Mouse (Mus musculus): ENCODE results near the gene Pnpla8. TPM values are rescaled to one million over a fixed set of nuclear protein-coding genes. Genes with fewer than 3 reads are reported as not detected.
A peak's percentile ranks its signal among the peaks of the same experiment; 100 is the strongest.

Pnpla8 gene
- polyA plus RNA-seq, 2 experiments: 29.6 to 63.8 TPM

- Histone ChIP-seq H3K36me3 (ENCODE audit: control insufficient read depth, insufficient read depth, low read length) (no peaks in the 10 kb centered on the region), H3K4me2 (replicated peaks; ENCODE audit: low read depth, low read length, severe bottlenecking) (peak overlapping the region; percentile 99), H3K27me3 (ENCODE audit: control insufficient read depth, insufficient read depth, low read length) (peaks cover 23% of the 10 kb centered on the region; the same call in 1 of the 2 replicates), H3K27ac (replicated peaks; ENCODE audit: low read depth, low read length) (no peak overlapping the region), H3K4me1 (ENCODE audit: control insufficient read depth, insufficient read depth, low read length) (peaks cover 4% of the 10 kb centered on the region), H3K4me3 (replicated peaks; ENCODE audit: low read length) (peak overlapping the region; percentile 58), H3K9me3 (ENCODE audit: control insufficient read depth, low read length) (no peaks in the 10 kb centered on the region), H3K9ac (ENCODE audit: low read depth, low read length, severe bottlenecking) (peak overlapping the region; percentile 56; the same call in 1 of the 2 replicates)
- no peak for TF ChIP-seq POLR2A (IDR thresholded peaks at IDR 0.05; ENCODE audit: borderline replicate concordance, extremely low read depth, insufficient read depth, insufficient read length)
- ATAC-seq (ENCODE audit: low FRiP score, low read depth) (no peak), DNase-seq (ENCODE audit: low spot score) (no peak)
- 2% methylated on average over 9 of the region's 9 CpGs for WGBS
Measured at GRCm38 (mm10) chr12:44330216-44330719, 109.1 kb downstream of the Pnpla8 start.

- Histone ChIP-seq H3K9me3 (ENCODE audit: control insufficient read depth, low read length) (no peaks in the 10 kb centered on the region), H3K27ac (replicated peaks; ENCODE audit: low read depth, low read length) (no peak overlapping the region), H3K4me2 (replicated peaks; ENCODE audit: low read depth, low read length, severe bottlenecking) (no peak overlapping the region), H3K36me3 (ENCODE audit: control insufficient read depth, insufficient read depth, low read length) (no peaks in the 10 kb centered on the region), H3K27me3 (ENCODE audit: control insufficient read depth, insufficient read depth, low read length) (0 out of 2 replicates have a peak, but pooled peaks cover under 1% of the 10 kb centered on the region), H3K9ac (ENCODE audit: low read depth, low read length, severe bottlenecking) (no peak overlapping the region), H3K4me3 (replicated peaks; ENCODE audit: low read length) (no peak overlapping the region), H3K4me1 (ENCODE audit: control insufficient read depth, insufficient read depth, low read length) (no peaks in the 10 kb centered on the region)
- no peak for ATAC-seq (ENCODE audit: low FRiP score, low read depth)
- no peak for TF ChIP-seq POLR2A (IDR thresholded peaks at IDR 0.05; ENCODE audit: borderline replicate concordance, extremely low read depth, insufficient read depth, insufficient read length)
- no peak for DNase-seq (ENCODE audit: low spot score)
- WGBS: 80% methylated on average over 2 of the region's 2 CpGs
Measured at GRCm38 (mm10) chr12:44337136-44337640, 116.0 kb downstream of the Pnpla8 start.

GRCm38 (mm10) chr12:44338195-44338622 lies 117.0 kb downstream of the Pnpla8 start:
- TF ChIP-seq POLR2A (IDR thresholded peaks at IDR 0.05; ENCODE audit: borderline replicate concordance, extremely low read depth, insufficient read depth, insufficient read length): no peak
- ATAC-seq (ENCODE audit: low FRiP score, low read depth): no peak
- no peak for DNase-seq (ENCODE audit: low spot score)
- Histone ChIP-seq H3K9ac (ENCODE audit: low read depth, low read length, severe bottlenecking) (no peak overlapping the region), H3K4me1 (ENCODE audit: control insufficient read depth, insufficient read depth, low read length) (no peaks in the 10 kb centered on the region), H3K9me3 (ENCODE audit: control insufficient read depth, low read length) (no peaks in the 10 kb centered on the region), H3K27me3 (ENCODE audit: control insufficient read depth, insufficient read depth, low read length) (no peaks in the 10 kb centered on the region), H3K4me2 (replicated peaks; ENCODE audit: low read depth, low read length, severe bottlenecking) (no peak overlapping the region), H3K4me3 (replicated peaks; ENCODE audit: low read length) (no peak overlapping the region), H3K36me3 (ENCODE audit: control insufficient read depth, insufficient read depth, low read length) (no peaks in the 10 kb centered on the region), H3K27ac (replicated peaks; ENCODE audit: low read depth, low read length) (no peak overlapping the region)
- 57% methylated on average over 8 of the region's 8 CpGs for WGBS

GRCm38 (mm10) chr12:44344075-44344474 lies 122.9 kb downstream of the Pnpla8 start:
- WGBS: 63% methylated on average over 6 of the region's 6 CpGs
- Histone ChIP-seq H3K9ac (ENCODE audit: low read depth, low read length, severe bottlenecking) (no peak overlapping the region), H3K27ac (replicated peaks; ENCODE audit: low read depth, low read length) (no peak overlapping the region), H3K9me3 (ENCODE audit: control insufficient read depth, low read length) (no peaks in the 10 kb centered on the region), H3K36me3 (ENCODE audit: control insufficient read depth, insufficient read depth, low read length) (no peaks in the 10 kb centered on the region), H3K27me3 (ENCODE audit: control insufficient read depth, insufficient read depth, low read length) (no peaks in the 10 kb centered on the region), H3K4me3 (replicated peaks; ENCODE audit: low read length) (no peak overlapping the region), H3K4me2 (replicated peaks; ENCODE audit: low read depth, low read length, severe bottlenecking) (no peak overlapping the region), H3K4me1 (ENCODE audit: control insufficient read depth, insufficient read depth, low read length) (no peaks in the 10 kb centered on the region)
- ATAC-seq (ENCODE audit: low FRiP score, low read depth) (peak; percentile 68), DNase-seq (ENCODE audit: low spot score) (no peak)
- no peak for TF ChIP-seq POLR2A (IDR thresholded peaks at IDR 0.05; ENCODE audit: borderline replicate concordance, extremely low read depth, insufficient read depth, insufficient read length)

GRCm38 (mm10) chr12:44345251-44345650 lies 124.1 kb downstream of the Pnpla8 start:
- no peak overlapping the region for H3K9ac ChIP-seq (ENCODE audit: low read depth, low read length, severe bottlenecking)
- H3K27me3 ChIP-seq (ENCODE audit: control insufficient read depth, insufficient read depth, low read length): no peaks in the 10 kb centered on the region
- TF ChIP-seq POLR2A (IDR thresholded peaks at IDR 0.05; ENCODE audit: borderline replicate concordance, extremely low read depth, insufficient read depth, insufficient read length): no peak
- H3K36me3 ChIP-seq (ENCODE audit: control insufficient read depth, insufficient read depth, low read length): no peaks in the 10 kb centered on the region
- ATAC-seq (ENCODE audit: low FRiP score, low read depth): no peak
- H3K27ac ChIP-seq (replicated peaks; ENCODE audit: low read depth, low read length): no peak overlapping the region
- no peak for DNase-seq (ENCODE audit: low spot score)
- H3K4me3 ChIP-seq (replicated peaks; ENCODE audit: low read length): no peak overlapping the region
- no peaks in the 10 kb centered on the region for H3K4me1 ChIP-seq (ENCODE audit: control insufficient read depth, insufficient read depth, low read length)
- 49% methylated on average over 5 of the region's 5 CpGs for WGBS
- H3K4me2 ChIP-seq (replicated peaks; ENCODE audit: low read depth, low read length, severe bottlenecking): no peak overlapping the region
- H3K9me3 ChIP-seq (ENCODE audit: control insufficient read depth, low read length): no peaks in the 10 kb centered on the region
